Mouse (Mus musculus): Measurements from ENCODE around the gene Myom1.

- TF ChIP-seq CTCF (IDR thresholded peaks at IDR 0.05; ENCODE audit: extremely low read depth, insufficient read depth, insufficient read length, insufficient replicate concordance), result no peak
- TF ChIP-seq POLR2A (IDR thresholded peaks at IDR 0.05; ENCODE audit: low read depth, low read length), result no peak
Measured at GRCm38 (mm10) chr17:70967646-70968045, 34.8 kb upstream of the Myom1 start.

Data from spleen, adult 2 months (tissue).